Mouse (Mus musculus) lung, embryonic 15.5 days (tissue): ENCODE data around the gene Abce1. TPM values are rescaled to one million over a fixed set of nuclear protein-coding genes. Genes with fewer than 3 reads are reported as not detected.
"Not testable (repeated sequence)": the region's sequence is repeated elsewhere in the genome, so short reads cannot be mapped to it uniquely, and the experiment has no call there.

Experiments
- ATAC-seq: fragments of 200-750 bp; cut with Nextera tagmentation; 2 replicates; pipeline ENCODE4 v1.8.0; 2017; ENCODE audit warnings: moderate number of reproducible peaks, borderline replicate concordance; ENCODE audit not compliant: low FRiP score, low TSS enrichment; ENCODE audit errors: extremely low read depth
- H3K27ac ChIP-seq: fragments of 300-500 bp; sonication (generic); 2 replicates; pipeline ENCODE4 v1.5.1; 2015; ENCODE audit warnings: moderate library complexity, mild to moderate bottlenecking, inconsistent platforms
- H3K27me3 ChIP-seq: fragments of 300-500 bp; sonication (generic); 2 replicates; pipeline ENCODE4 v1.6.1; 2015; ENCODE audit warnings: inconsistent platforms
- H3K36me3 ChIP-seq: fragments of 300-500 bp; sonication (generic); 2 replicates; pipeline ENCODE4 v1.6.1; 2015; ENCODE audit warnings: inconsistent platforms
- H3K4me1 ChIP-seq: fragments of 300-500 bp; sonication (generic); 2 replicates; pipeline ENCODE4 v1.6.1; 2015; ENCODE audit warnings: inconsistent platforms
- H3K4me2 ChIP-seq: fragments of 300-500 bp; sonication (generic); 2 replicates; pipeline ENCODE4 v1.6.1; 2015; ENCODE audit warnings: inconsistent platforms, mild to moderate bottlenecking, moderate library complexity
- H3K4me3 ChIP-seq: fragments of 300-500 bp; sonication (generic); 2 replicates; pipeline ENCODE4 v1.5.1; 2015; ENCODE audit warnings: mild to moderate bottlenecking, inconsistent platforms
- H3K9ac ChIP-seq: fragments of 300-500 bp; sonication (generic); 2 replicates; pipeline ENCODE4 v1.6.1; 2015; ENCODE audit warnings: inconsistent platforms
- H3K9me3 ChIP-seq: fragments of 300-500 bp; sonication (generic); 2 replicates; pipeline ENCODE4 v1.6.1; 2016; ENCODE audit warnings: inconsistent platforms
- WGBS: fragments of 180-500 bp; shearing (Covaris S2); methylation state at CpG from one replicate; pipeline ENCODE4 v1.1.7; 2015; 5-methylcytosine and 5-hydroxymethylcytosine counted together
- polyA plus RNA-seq: library from polyadenylated mRNA; unstranded; fragments of >200 nt; fragmentation: Nextera tagmentation; extraction: Ambion mirVana; gene quantifications from 2 replicates; pipeline ENCODE4 v1.2.1, GENCODE M21; 2015

Abce1 gene
- polyA plus RNA-seq, 1 experiment from 2014 or later, result 101 TPM

GRCm38 (mm10) chr8:79685927-79686326, 25.6 kb downstream of the Abce1 start:
- not testable (repeated sequence) for H3K4me1 ChIP-seq, ATAC-seq, H3K9ac ChIP-seq, H3K9me3 ChIP-seq, H3K4me2 ChIP-seq, H3K27ac ChIP-seq, H3K4me3 ChIP-seq, H3K27me3 ChIP-seq
- peaks cover 69% of the 10 kb centered on the region for H3K36me3 ChIP-seq
- WGBS, result 92% methylated on average over 5 of the region's 5 CpGs

GRCm38 (mm10) chr8:79680965-79681364, 30.6 kb downstream of the Abce1 start:
- Histone ChIP-seq H3K4me2 (peak overlapping the region; percentile 76), H3K4me3 (peak overlapping the region; percentile 48), H3K4me1 (peaks cover 10% of the 10 kb centered on the region; the same call in 1 of the 2 replicates), H3K9ac (peak overlapping the region; percentile 41; the same call in 1 of the 2 replicates), H3K36me3 (peaks cover 35% of the 10 kb centered on the region), H3K9me3 (no peaks in the 10 kb centered on the region), H3K27ac (no peak overlapping the region), H3K27me3 (no peaks in the 10 kb centered on the region)
- no peak for ATAC-seq
- WGBS, result 29% methylated on average over 2 of the region's 2 CpGs

DNA sequence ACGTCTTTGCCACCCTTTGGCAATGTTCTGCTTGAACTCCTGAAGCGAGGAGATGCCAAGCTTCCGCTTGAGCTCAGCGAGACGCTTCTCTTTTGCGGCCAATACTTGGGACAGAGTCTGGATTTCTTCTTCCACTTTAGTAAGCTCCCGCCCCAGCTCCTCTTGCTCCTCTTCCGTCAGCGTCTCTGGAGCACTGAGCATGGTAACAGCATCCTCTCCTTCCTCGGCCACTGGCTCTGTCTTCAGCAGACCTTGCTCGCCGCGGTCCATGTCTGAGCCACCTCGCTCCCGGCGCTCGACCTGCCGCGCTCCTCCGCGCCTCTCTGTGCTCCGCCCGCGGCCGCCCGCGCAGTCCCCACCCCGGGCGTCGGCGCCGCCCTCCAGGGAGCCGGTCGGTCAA, 31.0 kb downstream of the Abce1 start:
- peak; percentile 70; the same call in 1 of the 2 replicates for ATAC-seq
- H3K9me3 ChIP-seq, result no peaks in the 10 kb centered on the region
- peak overlapping the region; percentile 48 for H3K4me3 ChIP-seq
- peak overlapping the region; percentile 76 for H3K4me2 ChIP-seq
- WGBS, result 5% methylated on average over 34 of the region's 34 CpGs
- no peak overlapping the region for H3K27ac ChIP-seq
- H3K4me1 ChIP-seq, result peaks cover 10% of the 10 kb centered on the region; the same call in 1 of the 2 replicates
- peak overlapping the region; percentile 41; the same call in 1 of the 2 replicates for H3K9ac ChIP-seq
- peaks cover 31% of the 10 kb centered on the region for H3K36me3 ChIP-seq
- no peaks in the 10 kb centered on the region for H3K27me3 ChIP-seq

GRCm38 (mm10) chr8:79680083-79680482, 31.5 kb downstream of the Abce1 start:
- H3K27ac ChIP-seq, H3K9me3 ChIP-seq, ATAC-seq, H3K27me3 ChIP-seq, H3K9ac ChIP-seq: not testable (repeated sequence)
- 39% methylated on average over 10 of the region's 10 CpGs for WGBS
- H3K4me1 ChIP-seq, result peaks cover 10% of the 10 kb centered on the region; the same call in 1 of the 2 replicates
- peaks cover 32% of the 10 kb centered on the region for H3K36me3 ChIP-seq
- peak overlapping the region; percentile 76 for H3K4me2 ChIP-seq
- peak overlapping the region; percentile 48 for H3K4me3 ChIP-seq

GRCm38 (mm10) chr8:79679005-79679404, 32.5 kb downstream of the Abce1 start:
- Histone ChIP-seq H3K4me2 (no peak overlapping the region), H3K9ac (no peak overlapping the region), H3K4me3 (no peak overlapping the region), H3K9me3 (no peaks in the 10 kb centered on the region), H3K27ac (no peak overlapping the region), H3K27me3 (no peaks in the 10 kb centered on the region), H3K36me3 (peaks cover 36% of the 10 kb centered on the region), H3K4me1 (peaks cover 10% of the 10 kb centered on the region; the same call in 1 of the 2 replicates)
- WGBS, result 61% methylated on average over 5 of the region's 5 CpGs
- no peak for ATAC-seq

- H3K36me3 ChIP-seq, result peaks cover 38% of the 10 kb centered on the region
- 74% methylated on average over 4 of the region's 4 CpGs for WGBS
Observed at GRCm38 (mm10) chr8:79676461-79676860, 35.1 kb downstream of the Abce1 start.

GRCm38 (mm10) chr8:79658715-79659114, 52.8 kb downstream of the Abce1 start:
- H3K27ac ChIP-seq, H3K4me2 ChIP-seq, H3K4me3 ChIP-seq, H3K9ac ChIP-seq, ATAC-seq, H3K9me3 ChIP-seq, H3K4me1 ChIP-seq, H3K27me3 ChIP-seq: not testable (repeated sequence)
- 88% methylated on average over 4 of the region's 4 CpGs for WGBS
- H3K36me3 ChIP-seq, result peaks cover 53% of the 10 kb centered on the region

More at GRCm38 (mm10) chr8:79676461-79676860, 35.1 kb downstream of the Abce1 start:
- H3K9me3 ChIP-seq, result no peaks in the 10 kb centered on the region
- no peak overlapping the region for H3K9ac ChIP-seq
- ATAC-seq, result no peak
- H3K27me3 ChIP-seq, result no peaks in the 10 kb centered on the region
- no peak overlapping the region for H3K27ac ChIP-seq
- peaks cover 10% of the 10 kb centered on the region; the same call in 1 of the 2 replicates for H3K4me1 ChIP-seq
- no peak overlapping the region for H3K4me2 ChIP-seq
- H3K4me3 ChIP-seq, result no peak overlapping the region

- ATAC-seq, result no peak
- WGBS, result 84% methylated on average over 4 of the region's 4 CpGs
- H3K4me3 ChIP-seq, result no peak overlapping the region
- H3K36me3 ChIP-seq, result peaks cover 33% of the 10 kb centered on the region; the same call in 1 of the 2 replicates
- no peak overlapping the region for H3K9ac ChIP-seq
- no peak overlapping the region for H3K27ac ChIP-seq
- no peaks in the 10 kb centered on the region for H3K9me3 ChIP-seq
- H3K4me1 ChIP-seq, result no peaks in the 10 kb centered on the region
- no peak overlapping the region for H3K4me2 ChIP-seq
- H3K27me3 ChIP-seq, result no peaks in the 10 kb centered on the region
Observed at GRCm38 (mm10) chr8:79653736-79654135, 57.8 kb downstream of the Abce1 start.

GRCm38 (mm10) chr8:79650158-79650814, 61.3 kb downstream of the Abce1 start:
- ATAC-seq, result no peak
- Histone ChIP-seq H3K4me3 (no peak overlapping the region), H3K36me3 (peaks cover 34% of the 10 kb centered on the region), H3K9ac (no peak overlapping the region), H3K27me3 (no peaks in the 10 kb centered on the region), H3K27ac (no peak overlapping the region), H3K9me3 (no peaks in the 10 kb centered on the region), H3K4me1 (no peaks in the 10 kb centered on the region), H3K4me2 (no peak overlapping the region)
- 82% methylated on average over 1 of the region's 1 CpGs for WGBS

DNA sequence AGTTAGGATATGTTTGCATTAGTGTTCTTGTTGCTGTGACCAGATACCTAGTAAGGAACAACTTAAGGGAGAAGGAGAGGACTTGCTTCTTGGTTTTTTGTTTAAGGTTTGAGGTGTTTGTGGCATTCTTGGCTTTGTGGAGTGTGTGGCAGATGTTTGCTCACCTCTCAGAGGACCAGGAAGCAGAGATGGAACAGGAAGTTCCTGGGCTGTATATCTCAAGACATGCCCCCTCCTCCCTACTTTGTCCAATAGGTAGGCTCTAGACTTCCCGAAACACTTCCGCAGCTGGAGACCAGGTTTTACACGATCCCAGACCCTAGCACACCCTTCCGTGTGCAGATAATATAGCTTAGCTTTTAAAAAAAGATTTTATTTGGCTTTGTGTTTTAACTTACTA, 62.0 kb downstream of the Abce1 start:
- H3K36me3 ChIP-seq, result peaks cover 29% of the 10 kb centered on the region
- no peak for ATAC-seq

DNA sequence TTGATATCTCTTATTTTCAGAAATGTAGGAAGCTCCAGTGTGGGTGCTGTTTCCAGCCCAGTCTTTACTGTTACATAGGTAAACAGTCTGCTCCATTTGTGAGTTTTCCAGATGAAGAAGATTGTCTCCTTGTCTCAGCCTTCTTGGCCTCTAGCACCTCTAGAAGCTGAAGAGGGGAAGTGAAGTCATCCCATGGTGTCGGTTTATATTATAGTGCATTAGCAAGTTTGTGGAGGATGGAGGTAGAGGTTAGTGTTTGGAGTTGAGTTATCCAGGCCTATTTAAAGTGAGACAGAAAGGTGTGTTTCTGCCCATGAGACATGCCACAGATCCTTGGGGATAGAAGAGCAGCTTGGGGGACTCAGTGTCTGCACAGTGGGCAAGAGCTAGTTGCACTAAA, 70.4 kb downstream of the Abce1 start:
- WGBS, result 3% methylated on average over 1 of the region's 1 CpGs
- no peak for ATAC-seq
- H3K27me3 ChIP-seq, result no peaks in the 10 kb centered on the region
- peak overlapping the region; percentile 62 for H3K4me2 ChIP-seq
- peak overlapping the region; percentile 25 for H3K9ac ChIP-seq
- H3K9me3 ChIP-seq, result no peaks in the 10 kb centered on the region
- H3K27ac ChIP-seq, result no peak overlapping the region
- H3K4me1 ChIP-seq, result peaks cover 17% of the 10 kb centered on the region
- peak overlapping the region; percentile 77 for H3K4me3 ChIP-seq
- peaks cover 10% of the 10 kb centered on the region for H3K36me3 ChIP-seq

More for the DNA sequence above, 62.0 kb downstream of the Abce1 start:
- no peak overlapping the region for H3K4me3 ChIP-seq
- H3K27me3 ChIP-seq, result no peaks in the 10 kb centered on the region
- no peaks in the 10 kb centered on the region for H3K4me1 ChIP-seq
- no peak overlapping the region for H3K27ac ChIP-seq
- WGBS, result 78% methylated on average over 4 of the region's 4 CpGs
- H3K9me3 ChIP-seq, result no peaks in the 10 kb centered on the region
- H3K9ac ChIP-seq, result no peak overlapping the region
- no peak overlapping the region for H3K4me2 ChIP-seq

DNA sequence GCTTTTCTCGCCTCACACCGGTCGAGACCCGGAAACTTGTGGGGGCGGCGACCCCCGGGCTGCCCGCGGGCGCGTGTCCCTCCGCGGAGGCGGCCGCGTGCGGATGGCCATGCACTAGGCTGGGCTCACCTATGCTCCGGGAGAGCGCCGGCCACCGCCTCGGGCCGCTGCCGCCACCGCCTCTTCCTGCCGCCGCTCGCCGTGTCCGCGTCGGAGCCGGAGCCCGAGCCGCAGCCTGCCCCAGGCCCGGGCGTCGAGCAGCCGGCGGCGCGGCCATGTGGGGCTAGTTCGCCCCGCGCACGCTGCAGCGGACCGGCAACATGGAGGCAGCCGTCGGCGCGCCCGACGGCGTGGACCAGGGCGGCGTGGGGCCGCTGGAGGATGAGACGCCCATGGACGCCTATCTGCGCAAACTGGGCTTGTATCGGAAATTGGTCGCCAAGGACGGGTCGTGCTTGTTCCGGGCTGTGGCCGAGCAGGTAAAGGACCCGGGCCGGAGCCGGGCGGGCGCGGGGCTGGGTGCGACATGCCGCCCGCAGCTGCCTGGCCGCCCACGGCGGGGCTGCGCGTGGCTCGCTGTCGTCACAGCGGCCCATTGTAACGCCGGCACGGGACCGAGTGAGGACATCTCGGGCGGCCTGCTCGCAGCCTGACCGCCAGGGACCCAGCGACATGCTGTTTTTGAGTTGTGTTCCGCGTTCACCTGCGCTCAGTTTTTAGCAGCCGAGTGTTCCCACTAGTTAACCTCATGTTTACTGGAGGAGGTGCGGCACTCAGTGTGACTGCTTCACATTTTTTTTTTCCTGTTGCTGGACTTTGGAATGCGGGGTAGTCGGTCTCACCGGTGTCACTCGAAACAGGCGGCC, 71.7 kb downstream of the Abce1 start, which contains the start of gene Otud4:
Gene Otud4 (plus strand): TSS at position 33 of the 866 bp plus-strand sequence.
- under 1% methylated on average over 86 of the region's 103 CpGs for WGBS
- Histone ChIP-seq H3K9me3 (no peaks in the 10 kb centered on the region), H3K4me3 (peak within 1 kb of the TSS; percentile 77)

More for the DNA sequence above, 71.7 kb downstream of the Abce1 start, which contains the start of gene Otud4:
- H3K36me3 ChIP-seq, result peaks cover 8% of the 10 kb centered on the region
- H3K4me1 ChIP-seq, result peaks cover 17% of the 10 kb centered on the region
- peak within 1 kb of the TSS; percentile 97 for H3K27ac ChIP-seq
- H3K27me3 ChIP-seq, result no peaks in the 10 kb centered on the region
- ATAC-seq, result peak; percentile 62
- H3K9ac ChIP-seq, result peak within 1 kb of the TSS; percentile 90
- peak within 1 kb of the TSS; percentile 64 for H3K4me2 ChIP-seq
